Mouse (Mus musculus) ES-Bruce4 (cell line): Measurements from ENCODE around the gene Med20.

ENCODE experiments used
- CTCF ChIP-seq: IDR thresholded peaks from one replicate; pipeline ENCODE4 v1.8.1; 2011; ENCODE audit warnings: low read depth, low read length
- EP300 ChIP-seq: IDR thresholded peaks from 2 replicates; pipeline ENCODE4 v1.6.1; 2011; ENCODE audit warnings: low read depth, low read length; ENCODE audit not compliant: insufficient read depth
- POLR2A ChIP-seq: IDR thresholded peaks from one replicate; pipeline ENCODE4 v1.8.1; 2011; ENCODE audit warnings: low read length; ENCODE audit not compliant: insufficient read depth

- no peak for TF ChIP-seq CTCF
- TF ChIP-seq POLR2A: no peak
- TF ChIP-seq EP300: no peak
These were observed 22.8 kb downstream of the Med20 start for GRCm38 (mm10) chr17:47633999-47634770.
